Mouse (Mus musculus): ENCODE measurements around the gene Ttc28. TPM values are rescaled to one million over a fixed set of nuclear protein-coding genes. Genes with fewer than 3 reads are reported as not detected.
"Not testable (repeated sequence)": the region's sequence is repeated elsewhere in the genome, so short reads cannot be mapped to it uniquely, and the experiment has no call there.

Ttc28 gene
- polyA plus RNA-seq (2011; ENCODE audit: insufficient read depth, insufficient read length, low replicate concordance, missing spikeins), result 3.6 and 7.4 TPM in 2 replicates

DNA sequence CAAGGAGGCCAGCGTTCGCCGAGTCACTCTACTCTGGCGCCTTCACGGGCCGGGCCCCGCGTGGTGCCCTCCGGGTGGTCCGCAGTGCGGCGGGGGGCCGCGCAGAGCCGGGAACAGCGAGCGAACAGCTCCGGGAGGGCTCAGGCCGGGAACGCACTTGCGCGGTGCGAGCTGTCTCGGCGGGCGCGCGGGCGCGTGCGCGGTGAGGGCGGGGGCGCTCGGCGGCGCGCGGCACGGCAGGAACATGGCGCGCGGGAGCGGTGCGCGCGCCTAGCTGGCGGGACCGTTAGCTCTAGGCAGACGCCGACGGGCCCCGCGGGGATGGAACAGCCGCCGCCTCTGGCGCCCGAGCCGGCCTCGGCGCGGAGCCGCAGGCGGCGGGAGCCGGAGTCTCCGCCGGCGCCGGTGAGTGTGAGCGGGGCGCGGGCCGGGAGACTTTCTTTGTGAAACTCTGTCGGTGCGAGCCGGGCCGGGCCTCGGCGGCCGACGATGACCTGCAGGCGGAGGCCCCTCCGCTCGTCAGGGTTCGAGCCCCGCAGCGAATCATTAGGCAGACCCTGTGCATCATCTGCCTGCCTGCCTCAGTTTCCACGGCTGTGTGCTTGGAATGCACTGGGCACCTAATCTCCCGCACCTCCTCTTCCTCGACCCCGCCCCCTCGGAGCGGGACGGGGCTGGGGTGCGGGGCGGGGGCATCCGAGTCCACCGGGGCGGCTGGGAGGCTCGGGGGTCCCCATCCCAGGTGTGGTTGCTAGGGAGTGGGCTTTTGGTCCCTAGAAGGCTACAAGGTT, at the start of gene Ttc28:
Gene Ttc28, plus strand, starts transcription at position 220 of the 791 bp plus-strand sequence.
- Histone ChIP-seq H3K27ac (ENCODE audit: control insufficient read depth, insufficient read depth, low read depth, low read length, poor library complexity) (peak within 1 kb of the TSS; percentile 43; the same call in 1 of the 2 replicates), H3K4me1 (ENCODE audit: control insufficient read depth, insufficient read depth, low read length) (no peaks in the 10 kb centered on the region), H3K4me3 (replicated peaks; ENCODE audit: control insufficient read depth, low read depth, low read length) (peak within 1 kb of the TSS; percentile 96)
- TF ChIP-seq CTCF (IDR thresholded peaks at IDR 0.05; ENCODE audit: control insufficient read depth, insufficient read depth, low read length) (no peak), POLR2A (IDR thresholded peaks at IDR 0.05; ENCODE audit: borderline replicate concordance, control insufficient read depth, low read depth, low read length) (peak; percentile 12; the same call in 1 of the 2 replicates)
- under 1% methylated on average over 98 of the region's 101 CpGs for WGBS

DNA sequence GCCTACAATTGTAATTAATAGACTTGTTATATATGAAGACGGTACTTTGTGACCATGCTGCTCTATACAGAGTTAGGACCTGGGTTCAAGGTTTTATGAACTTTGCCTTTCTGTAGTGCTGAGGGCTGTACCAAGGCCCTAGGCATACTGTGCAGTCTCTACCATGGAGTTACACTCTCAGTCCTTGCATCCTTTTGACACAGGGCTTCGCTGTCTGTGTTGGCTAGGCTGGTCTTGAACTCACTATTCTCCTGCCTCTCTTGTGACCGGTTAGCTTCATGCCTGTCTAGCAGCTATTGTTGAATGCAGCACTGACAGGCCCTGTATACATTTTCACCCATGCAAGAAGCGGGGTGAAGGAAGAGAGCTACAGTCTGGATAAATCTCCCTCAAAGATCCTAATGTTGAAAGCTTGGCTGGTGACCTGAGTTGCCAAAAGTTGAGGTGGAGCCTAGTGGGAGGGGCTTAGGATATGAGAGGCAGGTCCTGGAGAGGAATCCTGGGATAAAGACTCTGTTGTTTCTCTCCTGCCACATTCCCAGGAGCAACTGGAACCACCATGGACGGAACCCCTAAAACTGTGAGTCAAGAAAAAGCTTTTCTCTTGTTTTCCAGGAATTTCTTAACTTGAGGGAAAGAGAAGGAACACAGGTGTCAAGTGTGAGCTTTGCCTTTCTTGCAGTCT, 48.4 kb upstream of the Ttc28 start:
- no peak for TF ChIP-seq CTCF (IDR thresholded peaks at IDR 0.05; ENCODE audit: control insufficient read depth, insufficient read depth, low read length)
- no peak for TF ChIP-seq POLR2A (IDR thresholded peaks at IDR 0.05; ENCODE audit: borderline replicate concordance, control insufficient read depth, low read depth, low read length)
- Histone ChIP-seq H3K27ac (ENCODE audit: control insufficient read depth, insufficient read depth, low read depth, low read length, poor library complexity) (no peak overlapping the region), H3K4me1 (ENCODE audit: control insufficient read depth, insufficient read depth, low read length) (peaks cover 1% of the 10 kb centered on the region; the same call in 1 of the 2 replicates), H3K4me3 (replicated peaks; ENCODE audit: control insufficient read depth, low read depth, low read length) (no peak overlapping the region)
- 89% methylated on average over 5 of the region's 5 CpGs for WGBS

- Histone ChIP-seq H3K4me3 (replicated peaks; ENCODE audit: control insufficient read depth, low read depth, low read length) (peak overlapping the region; percentile 52), H3K4me1 (ENCODE audit: control insufficient read depth, insufficient read depth, low read length) (peaks cover 1% of the 10 kb centered on the region; the same call in 1 of the 2 replicates), H3K27ac (ENCODE audit: control insufficient read depth, insufficient read depth, low read depth, low read length, poor library complexity) (peak overlapping the region; percentile 87)
- WGBS, result 5% methylated on average over 3 of the region's 3 CpGs
- TF ChIP-seq CTCF (IDR thresholded peaks at IDR 0.05; ENCODE audit: control insufficient read depth, insufficient read depth, low read length) (peak; percentile 69; the same call in 1 of the 2 replicates), POLR2A (IDR thresholded peaks at IDR 0.05; ENCODE audit: borderline replicate concordance, control insufficient read depth, low read depth, low read length) (no peak)
Measured at GRCm38 (mm10) chr5:110835959-110836358, 43.6 kb upstream of the Ttc28 start.

DNA sequence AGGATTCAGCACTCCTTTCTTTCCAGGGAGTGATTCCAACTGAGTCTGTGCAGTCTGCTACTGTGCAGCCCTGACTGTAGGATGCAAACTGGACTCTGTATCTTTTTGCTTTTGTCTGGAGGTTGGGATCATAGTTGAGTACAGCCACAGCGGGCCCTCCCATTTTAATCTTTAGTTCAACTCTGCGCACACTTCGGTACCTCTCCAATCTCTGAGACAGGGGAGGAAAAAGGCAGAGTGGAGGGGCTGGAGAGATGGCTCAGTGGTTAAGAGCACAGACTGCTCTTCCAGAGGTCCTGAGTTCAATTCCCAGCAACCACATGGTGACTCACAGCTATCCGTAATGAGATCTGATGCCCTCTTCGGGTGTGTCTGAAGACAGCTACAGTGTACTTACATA, 41.6 kb upstream of the Ttc28 start:
- Histone ChIP-seq H3K4me3 (replicated peaks; ENCODE audit: control insufficient read depth, low read depth, low read length) (peak overlapping the region; percentile 21), H3K27ac (ENCODE audit: control insufficient read depth, insufficient read depth, low read depth, low read length, poor library complexity) (peak overlapping the region; percentile 41)
- H3K4me1 ChIP-seq (ENCODE audit: control insufficient read depth, insufficient read depth, low read length), result not testable (repeated sequence)
- 62% methylated on average over 5 of the region's 5 CpGs for WGBS

DNA sequence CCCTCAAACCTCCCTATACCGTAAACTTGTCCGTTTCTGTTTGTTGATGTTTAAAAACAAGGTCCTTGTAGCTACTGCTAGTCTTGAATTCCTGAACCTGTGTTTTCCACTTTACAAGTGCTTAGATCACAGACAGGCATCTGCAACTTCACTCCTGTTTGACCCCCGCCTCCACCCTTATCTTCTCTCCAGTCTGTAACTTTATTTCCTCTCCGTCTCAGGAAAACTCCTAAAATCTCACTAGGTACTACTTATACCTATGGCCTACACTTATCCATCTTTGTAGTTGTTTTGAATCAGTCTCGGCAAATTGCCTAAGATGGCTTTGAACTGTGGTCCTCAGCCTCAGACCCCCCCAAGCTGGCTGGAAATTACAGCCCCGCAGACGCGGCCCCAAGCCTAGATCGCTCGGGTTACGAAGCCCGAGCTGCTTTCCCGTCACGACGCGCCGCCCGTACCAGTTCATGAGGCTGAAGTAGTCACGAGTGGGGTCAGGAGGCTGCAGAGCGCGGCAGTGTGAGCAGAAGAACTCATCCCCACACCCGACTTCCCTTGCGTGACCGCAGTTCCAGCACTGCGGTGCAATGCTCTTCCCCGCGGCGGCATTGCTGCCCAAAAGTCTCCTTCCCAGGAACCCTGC, 40.4 kb upstream of the Ttc28 start:
- Histone ChIP-seq H3K4me1 (ENCODE audit: control insufficient read depth, insufficient read depth, low read length) (peaks cover 1% of the 10 kb centered on the region; the same call in 1 of the 2 replicates), H3K4me3 (replicated peaks; ENCODE audit: control insufficient read depth, low read depth, low read length) (peak overlapping the region; percentile 91), H3K27ac (ENCODE audit: control insufficient read depth, insufficient read depth, low read depth, low read length, poor library complexity) (peak overlapping the region; percentile 83)
- TF ChIP-seq POLR2A (IDR thresholded peaks at IDR 0.05; ENCODE audit: borderline replicate concordance, control insufficient read depth, low read depth, low read length) (no peak), CTCF (IDR thresholded peaks at IDR 0.05; ENCODE audit: control insufficient read depth, insufficient read depth, low read length) (peak; percentile 1; the same call in 1 of the 2 replicates)
- WGBS, result 2% methylated on average over 28 of the region's 28 CpGs

- Histone ChIP-seq H3K4me1 (ENCODE audit: control insufficient read depth, insufficient read depth, low read length) (peaks cover 1% of the 10 kb centered on the region; the same call in 1 of the 2 replicates), H3K4me3 (replicated peaks; ENCODE audit: control insufficient read depth, low read depth, low read length) (peak within 1 kb of the TSS; percentile 91), H3K27ac (ENCODE audit: control insufficient read depth, insufficient read depth, low read depth, low read length, poor library complexity) (peak within 1 kb of the TSS; percentile 83)
- peak; percentile 91; the same call in 1 of the 2 replicates for TF ChIP-seq POLR2A (IDR thresholded peaks at IDR 0.05; ENCODE audit: borderline replicate concordance, control insufficient read depth, low read depth, low read length)
- TF ChIP-seq CTCF (IDR thresholded peaks at IDR 0.05; ENCODE audit: control insufficient read depth, insufficient read depth, low read length), result no peak; the same call in 1 of the 2 replicates
- under 1% methylated on average over 41 of the region's 41 CpGs for WGBS
Measured at GRCm38 (mm10) chr5:110839678-110840365, 39.8 kb upstream of the Ttc28 start, which contains the start of the genes Hscb and Chek2. Hscb (minus strand) TSS chr5:110839777. Chek2 (plus strand) TSS chr5:110839979.

DNA sequence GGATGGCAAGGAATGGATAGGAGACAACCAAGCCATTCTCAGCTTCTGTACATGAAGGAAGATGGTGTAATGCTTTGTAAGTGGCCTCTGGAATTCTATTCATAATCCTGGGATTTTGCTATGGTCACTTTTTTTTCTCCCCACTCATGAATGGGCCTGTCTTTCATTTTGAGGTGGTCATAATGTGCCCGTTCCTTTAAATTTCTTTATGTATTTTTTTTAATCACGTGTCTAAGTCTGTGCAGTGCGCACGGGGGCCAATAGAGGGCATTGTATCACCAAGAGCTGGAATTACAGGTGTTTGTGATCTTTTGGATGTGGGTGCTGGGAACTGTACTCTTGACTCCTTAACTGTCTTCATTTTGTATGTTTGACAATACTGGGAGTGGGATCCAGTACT, 39.1 kb upstream of the Ttc28 start:
- WGBS, result 2% methylated on average over 4 of the region's 4 CpGs
- H3K27ac ChIP-seq (ENCODE audit: control insufficient read depth, insufficient read depth, low read depth, low read length, poor library complexity), result peak overlapping the region; percentile 53; the same call in 1 of the 2 replicates
- H3K4me3 ChIP-seq (replicated peaks; ENCODE audit: control insufficient read depth, low read depth, low read length), result peak overlapping the region; percentile 80
- no peaks in the 10 kb centered on the region; the same call in 1 of the 2 replicates for H3K4me1 ChIP-seq (ENCODE audit: control insufficient read depth, insufficient read depth, low read length)
- TF ChIP-seq CTCF (IDR thresholded peaks at IDR 0.05; ENCODE audit: control insufficient read depth, insufficient read depth, low read length), result peak; percentile 38; the same call in 1 of the 2 replicates
- TF ChIP-seq POLR2A (IDR thresholded peaks at IDR 0.05; ENCODE audit: borderline replicate concordance, control insufficient read depth, low read depth, low read length), result no peak
